Mouse (Mus musculus): ENCODE measurements around the gene Cr2.
"Not testable (repeated sequence)": the region's sequence is repeated elsewhere in the genome, so short reads cannot be mapped to it uniquely, and the experiment has no call there.

The Cr2 gene

DNA sequence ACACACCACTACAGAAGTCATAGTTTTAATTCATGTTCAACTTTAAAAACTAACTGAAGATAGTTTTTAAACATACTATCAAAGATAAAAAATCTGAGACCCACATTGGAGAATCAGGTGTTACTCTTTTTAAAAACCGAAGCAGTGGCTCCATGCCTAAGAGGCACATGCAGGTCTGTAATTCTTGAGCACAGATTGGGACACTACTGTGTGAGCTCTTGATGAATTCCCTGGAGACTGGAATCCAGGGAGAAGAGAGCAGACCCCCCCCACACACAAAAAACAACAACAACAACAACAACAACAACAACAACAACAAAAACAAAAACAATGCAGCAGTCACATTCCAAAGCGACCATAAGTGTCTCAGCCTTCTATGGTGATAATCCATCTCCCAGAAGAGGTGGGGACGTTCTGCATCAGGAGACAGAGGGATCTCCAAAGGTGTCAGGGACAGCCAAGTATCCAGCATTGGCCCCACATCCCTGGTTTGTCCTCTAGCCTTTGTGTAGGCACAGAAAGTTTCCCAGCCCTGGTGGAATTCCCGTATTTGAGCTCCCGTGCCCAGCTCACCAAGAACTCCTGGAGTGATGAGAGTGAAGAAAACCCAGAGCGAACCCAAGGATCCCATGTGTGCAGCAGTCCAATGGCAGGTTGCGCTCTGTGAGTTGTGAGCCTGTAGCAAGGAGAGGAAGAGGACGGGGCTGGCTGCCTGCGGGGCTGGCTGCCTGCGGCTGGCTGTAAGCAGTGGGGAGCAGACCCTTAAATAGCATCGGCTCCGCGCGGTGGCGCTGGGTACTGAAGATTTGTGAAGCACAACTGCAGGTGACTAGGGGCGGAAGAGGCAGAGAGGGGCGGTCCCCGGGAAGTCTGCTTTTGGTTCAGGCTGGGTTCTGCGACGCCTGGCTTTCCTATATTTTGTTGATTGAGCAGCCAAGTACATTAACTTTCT lies at the start of gene Cr2:
TSS of gene Cr2 (minus strand) at position 737 of the 952 bp plus-strand sequence.
- DNase-seq = peak; percentile 31

DNA sequence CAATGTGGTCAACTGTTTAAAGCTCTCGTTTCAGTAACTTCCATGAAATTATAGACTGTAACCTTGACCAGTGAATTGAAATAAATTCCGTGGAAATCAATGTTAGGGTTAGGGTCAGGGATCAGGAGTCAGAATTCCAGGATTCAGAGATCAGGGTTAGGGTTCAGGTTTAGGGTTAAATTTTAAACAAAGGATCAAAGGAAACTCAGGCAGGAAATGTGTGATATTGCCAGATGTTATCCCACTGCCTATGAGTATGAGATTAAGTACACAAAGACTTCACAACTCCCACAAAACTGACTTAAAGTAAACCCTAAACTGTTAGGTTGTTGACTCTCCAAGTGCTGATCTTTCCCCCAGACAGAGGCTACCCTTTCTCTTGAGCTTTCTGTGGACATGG lies 45.3 kb upstream of the Cr2 start:
- no peak for DNase-seq

DNA sequence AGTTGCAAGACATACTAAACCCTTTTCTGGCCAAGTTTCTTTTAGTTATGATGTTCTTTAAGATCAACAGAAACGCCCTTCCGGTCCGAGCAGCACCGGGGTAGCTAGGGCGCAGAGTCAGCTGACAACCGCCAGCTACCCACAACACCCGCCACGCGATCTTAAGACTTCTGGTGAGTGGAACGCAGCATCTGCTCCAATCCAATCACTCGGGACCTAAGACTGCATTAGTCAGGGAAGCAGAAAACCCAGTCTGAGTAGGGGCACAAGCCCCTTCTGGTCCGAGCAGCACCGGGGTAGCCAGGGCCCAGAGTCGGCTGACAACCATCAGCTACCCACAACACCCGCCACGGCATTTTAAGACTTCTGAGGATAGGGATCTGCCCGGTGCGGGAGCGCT lies 36.3 kb upstream of the Cr2 start:
- DNase-seq = not testable (repeated sequence)

DNA sequence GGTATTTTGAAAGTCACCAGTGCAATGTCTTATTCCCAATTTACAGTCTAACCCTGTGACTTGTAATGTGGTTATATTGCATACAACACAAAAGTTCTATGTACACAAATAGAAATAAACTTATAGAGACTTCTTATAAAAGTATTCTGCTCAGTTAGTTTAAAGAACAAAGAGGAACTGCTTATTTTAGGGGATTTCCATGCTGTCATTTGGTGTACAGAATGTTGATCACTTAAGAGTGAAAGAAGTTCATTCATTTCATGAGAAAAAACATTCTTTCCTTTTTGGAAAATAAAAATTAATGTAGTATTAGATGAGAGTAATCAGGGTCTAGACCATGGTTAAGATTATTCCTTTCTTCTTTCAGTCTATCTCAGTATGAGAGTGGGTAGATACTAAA lies 8.2 kb upstream of the Cr2 start:
- no peak for DNase-seq

DNA sequence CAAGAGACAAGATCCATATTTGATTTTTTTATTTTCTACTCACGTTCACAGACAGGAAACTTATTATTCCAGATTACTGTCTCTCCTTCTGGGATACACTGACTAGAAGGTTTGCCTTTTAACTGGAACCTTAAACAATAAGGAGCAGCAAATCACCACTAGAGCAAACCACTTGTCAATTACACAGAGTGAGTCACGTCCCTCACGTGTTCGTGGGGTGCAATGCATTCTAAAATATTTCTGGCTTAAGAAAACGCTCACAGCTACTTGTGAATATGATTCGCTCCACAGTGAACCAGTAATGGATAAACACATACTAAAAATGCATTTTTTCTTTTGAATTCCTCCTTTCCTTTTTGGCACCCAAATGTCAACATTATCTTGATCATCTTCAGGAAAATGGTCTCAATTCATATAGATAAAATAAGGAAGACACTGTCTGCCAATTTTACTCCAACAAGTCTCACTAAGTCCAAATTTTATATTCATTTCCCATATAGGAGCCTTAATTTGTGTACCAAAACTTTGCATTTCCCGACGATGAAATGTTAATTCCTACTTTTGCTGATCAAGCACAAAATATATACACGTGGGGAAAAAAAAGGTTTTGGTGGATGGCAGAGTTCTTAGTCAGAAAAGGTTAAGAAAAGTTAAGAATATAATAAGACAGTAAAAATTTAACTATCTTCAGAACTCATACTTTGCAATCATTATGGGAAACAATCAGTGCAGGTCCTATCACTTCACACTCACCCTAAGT lies 11.3 kb downstream of the Cr2 start:
- DNase-seq = no peak

DNA sequence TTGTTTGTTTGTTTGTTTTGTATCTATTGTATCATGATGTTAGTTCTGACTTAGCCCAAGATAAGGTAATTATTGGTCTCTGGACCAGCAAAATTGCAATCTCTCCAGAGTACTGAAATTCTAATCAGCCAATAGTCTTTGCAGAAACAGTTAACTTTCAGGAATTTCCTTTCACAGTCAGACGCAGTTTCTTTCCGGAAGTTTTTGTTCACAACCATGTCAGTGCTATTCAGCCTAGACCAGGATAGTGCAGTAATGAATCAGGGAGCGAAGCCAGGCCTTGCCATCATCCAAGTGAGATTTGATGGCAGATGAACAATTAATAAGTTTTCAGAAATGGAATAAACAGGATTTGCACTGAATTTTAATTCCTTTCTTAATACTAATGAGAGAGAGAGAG lies 44.4 kb downstream of the Cr2 start:
- no peak for DNase-seq

DNA sequence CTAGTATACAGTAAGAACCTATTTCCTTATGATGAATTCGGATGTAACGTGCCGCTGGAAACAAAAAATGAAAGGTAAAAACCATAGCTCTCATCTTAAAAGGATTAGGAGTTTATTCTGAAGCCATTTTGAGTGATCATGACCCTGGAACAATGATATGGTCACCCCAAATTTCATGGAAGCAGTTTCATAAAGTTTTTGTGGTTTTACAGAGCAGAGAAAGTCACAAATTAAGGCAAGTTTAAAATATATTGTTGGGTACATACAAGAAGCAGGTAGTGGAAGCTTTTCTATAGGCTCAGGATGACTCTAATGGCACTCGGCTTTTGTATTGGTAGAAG lies 44.9 kb downstream of the Cr2 start:
- no peak for DNase-seq

DNA sequence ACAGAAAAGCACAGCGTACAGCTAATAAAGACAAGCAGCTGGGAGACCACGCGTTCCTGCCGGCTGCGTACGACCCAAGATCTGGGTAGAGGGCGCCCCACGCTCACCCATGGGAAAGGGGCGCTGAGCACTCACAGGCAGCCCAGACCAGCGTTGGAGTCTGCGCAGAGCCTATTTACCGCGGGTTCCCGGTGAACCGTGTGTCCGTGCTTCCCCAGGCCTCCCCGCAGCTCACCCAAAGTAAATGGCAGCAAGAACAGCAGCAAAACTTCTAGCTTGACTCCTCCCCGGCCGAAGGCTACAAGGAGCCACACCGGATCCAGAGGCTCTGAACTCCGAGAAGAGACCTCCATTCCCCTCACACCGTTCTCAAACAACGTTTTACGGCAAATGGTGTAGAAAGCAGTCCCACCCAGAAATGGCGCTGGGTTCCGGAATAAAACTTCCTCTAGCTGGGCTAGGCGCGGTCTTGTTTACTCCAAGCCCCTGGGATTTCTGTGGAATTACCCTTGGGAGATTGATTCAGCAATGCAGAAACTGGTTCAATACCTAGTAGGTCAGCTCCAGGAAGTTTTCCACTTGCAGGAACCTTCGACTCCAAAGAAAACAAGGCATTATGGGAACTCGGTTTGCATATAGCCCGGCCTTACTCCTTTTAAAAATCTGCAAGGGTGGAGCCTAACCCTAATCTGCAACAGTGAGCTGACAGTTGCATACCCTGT lies 45.4 kb downstream of the Cr2 start, which contains the start of gene Cr1l:
TSS of gene Cr1l (minus strand) at position 634 of the 722 bp plus-strand sequence.
- peak; percentile 90 for DNase-seq

DNA sequence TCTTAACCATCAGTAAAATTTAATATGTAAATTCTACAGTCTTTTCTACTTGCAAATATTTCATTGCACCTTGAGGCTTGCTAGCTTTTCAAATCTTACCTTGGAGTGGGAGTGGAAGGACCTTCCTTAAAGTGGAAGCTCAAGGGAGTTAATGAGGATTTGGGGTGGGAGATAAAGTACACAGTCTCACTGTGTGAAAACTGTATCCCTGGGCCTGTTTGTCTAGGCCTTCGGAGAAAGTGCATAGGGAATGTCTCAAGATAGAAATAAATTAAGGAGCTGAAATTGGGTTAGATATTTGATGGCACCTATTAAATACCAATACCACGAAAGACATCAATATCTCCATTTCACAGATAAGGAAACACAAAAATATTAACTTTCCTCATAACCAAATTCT lies 46.0 kb downstream of the Cr2 start:
- no peak for DNase-seq

DNA sequence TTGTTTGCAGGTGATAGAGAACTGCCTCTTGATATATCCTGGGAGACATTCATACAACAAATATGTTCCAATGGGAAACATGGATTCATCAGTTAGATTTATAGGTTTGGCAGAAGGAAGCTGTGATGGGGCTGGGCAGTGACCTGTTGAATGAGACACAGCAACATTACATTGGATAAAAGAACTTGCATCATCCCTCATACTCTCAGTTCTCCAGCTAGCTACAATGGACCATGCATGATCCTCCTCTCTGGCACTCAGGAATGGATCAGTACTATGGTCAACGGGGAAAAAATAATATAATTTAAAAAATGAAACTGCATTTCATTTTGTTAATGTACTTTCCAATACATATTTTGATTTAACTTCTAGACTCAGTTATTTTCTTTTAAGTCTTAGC lies 46.6 kb downstream of the Cr2 start:
- no peak for DNase-seq

DNA sequence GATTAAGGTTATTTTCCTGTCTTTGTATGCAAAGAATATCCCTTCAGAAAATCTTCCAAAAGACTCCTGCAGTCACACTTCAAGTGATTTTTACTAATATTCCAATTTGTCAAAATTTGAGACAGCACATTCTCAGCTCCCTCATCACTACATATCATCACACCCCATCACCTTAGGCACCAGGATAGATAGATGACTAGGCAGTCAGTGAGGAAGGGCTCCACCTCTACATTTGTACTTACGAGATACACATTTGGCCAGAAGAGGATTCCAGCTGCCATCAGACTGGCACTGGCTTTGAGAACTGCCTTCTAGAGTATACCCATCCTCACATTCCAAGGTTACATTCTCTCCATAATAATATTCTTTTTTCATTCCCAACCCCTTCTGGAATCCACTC lies 62.1 kb downstream of the Cr2 start:
- DNase-seq = no peak

DNA sequence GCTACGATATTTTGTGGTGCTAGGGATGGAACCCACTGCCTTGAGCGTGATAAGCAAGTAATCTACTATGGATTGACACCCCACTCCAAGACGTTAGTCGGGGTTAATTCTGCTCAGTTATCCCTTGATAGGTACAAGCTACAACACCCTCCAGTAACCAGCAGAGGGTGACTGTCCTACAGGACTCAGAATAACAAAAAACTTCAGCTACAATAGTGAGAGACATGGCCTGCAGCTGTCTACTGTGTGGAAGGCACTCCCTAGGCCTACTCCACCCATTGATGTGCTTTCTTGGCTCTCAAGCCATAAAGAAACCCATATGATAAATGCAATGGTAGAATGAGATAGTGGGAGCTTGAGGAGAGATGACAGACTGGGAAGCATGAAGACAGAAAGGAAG lies 62.9 kb downstream of the Cr2 start:
- no peak for DNase-seq

DNA sequence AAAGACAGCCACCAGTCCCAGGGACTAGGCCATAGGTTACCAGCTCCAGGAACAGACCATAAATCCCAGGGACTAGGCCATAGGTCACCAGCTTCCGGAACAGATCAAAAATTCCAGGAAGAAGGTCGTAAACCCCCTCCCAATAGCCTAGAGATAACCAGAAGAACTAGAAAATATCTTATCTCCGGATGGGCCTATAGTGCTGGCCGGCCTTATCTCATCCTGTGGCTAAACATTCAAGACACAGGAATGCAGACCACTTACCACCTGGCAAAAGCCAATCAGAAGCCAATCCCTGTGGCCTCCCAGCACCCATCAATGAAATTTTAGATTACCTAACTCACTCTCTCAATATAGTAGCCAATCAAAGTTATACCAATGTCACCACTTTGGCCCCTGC lies 75.8 kb downstream of the Cr2 start:
- DNase-seq = no peak

DNA sequence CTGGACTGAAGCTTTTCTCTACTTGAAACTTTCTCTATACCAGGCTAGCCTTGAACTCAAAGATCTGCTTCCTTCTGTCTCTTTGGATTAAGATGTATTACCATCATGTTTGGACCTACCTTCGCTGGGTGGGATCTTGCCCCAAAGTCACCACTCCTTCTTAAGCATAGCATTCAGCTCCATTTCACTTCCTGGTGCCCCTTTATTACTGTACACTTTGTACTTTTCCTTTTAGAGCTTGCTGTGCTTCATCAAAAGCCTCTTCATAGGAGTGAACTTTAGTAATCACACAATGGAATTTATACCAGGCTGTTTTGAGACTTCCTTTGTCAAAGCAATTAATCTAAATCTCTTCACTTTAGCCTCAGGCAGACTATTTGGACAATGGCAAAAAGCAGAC lies 78.5 kb downstream of the Cr2 start:
- DNase-seq = no peak

DNA sequence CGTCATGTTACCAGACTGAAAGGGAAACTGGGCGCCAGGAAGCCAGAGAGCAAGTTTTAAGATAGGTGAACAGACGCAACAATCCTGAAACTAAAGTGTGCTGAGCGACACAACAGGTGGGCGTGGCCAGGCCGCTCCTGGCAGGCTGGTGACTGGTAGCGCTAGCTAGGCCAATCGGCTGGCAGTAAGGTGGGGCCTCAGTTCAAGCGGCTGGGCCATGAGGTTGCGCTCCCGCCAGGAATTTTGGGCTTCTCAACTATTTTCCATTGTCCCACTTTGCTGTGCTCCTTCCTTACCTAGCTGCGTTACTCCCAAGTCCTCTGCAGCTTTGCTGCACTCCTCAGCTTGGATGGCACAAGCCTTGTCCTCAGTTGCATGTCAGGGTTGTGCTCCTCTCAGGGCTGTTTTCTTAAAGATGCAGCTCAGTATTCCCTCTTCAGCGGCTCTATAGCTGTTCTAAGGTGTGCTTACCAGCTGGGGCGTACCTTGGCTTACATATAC lies 84.2 kb downstream of the Cr2 start, which contains the start of gene Cd46:
TSS of gene Cd46 (minus strand) at position 30 of the 501 bp plus-strand sequence.
- DNase-seq = peak; percentile 84

DNA sequence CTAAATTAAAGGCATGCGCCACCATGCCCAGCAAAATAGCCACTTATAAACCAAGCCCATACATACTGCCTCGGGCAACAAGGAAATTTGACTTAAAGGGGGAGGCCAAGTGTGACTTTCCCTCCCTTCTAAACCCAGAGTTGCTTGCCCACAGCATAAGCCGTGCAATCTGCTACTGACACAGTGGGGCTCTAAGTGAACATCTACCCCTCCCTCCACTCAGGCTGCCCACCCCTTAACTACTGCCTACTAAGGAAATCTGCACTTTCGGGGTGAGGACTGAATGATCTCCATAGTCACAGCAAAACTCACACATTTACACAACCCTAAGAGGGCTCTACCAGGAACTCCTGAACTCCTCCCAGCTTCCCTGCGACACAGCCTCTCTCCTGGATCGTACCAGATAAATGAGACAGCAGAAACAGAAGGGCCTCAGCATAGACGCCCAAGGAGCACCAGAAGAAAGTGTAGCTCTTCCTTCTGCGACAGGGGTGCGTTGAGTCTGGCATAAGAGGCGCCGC lies 84.8 kb downstream of the Cr2 start:
- DNase-seq = no peak
